Mouse (Mus musculus): ENCODE data around the gene Kcnc3. TPM values are rescaled to one million over a fixed set of nuclear protein-coding genes. Genes with fewer than 3 reads are reported as not detected.

Kcnc3 gene
- polyA plus RNA-seq, 1 experiment = 47.9 TPM

GRCm38 (mm10) chr7:44594291-44594690, 3.8 kb downstream of the Kcnc3 start:
- peak in 1 of 2 experiments; percentile 75 for DNase-seq (ENCODE audit: extremely low spot score in 1 of 2, low spot score in 1 of 2)

- no peak for DNase-seq (ENCODE audit: extremely low spot score in 1 of 2, low spot score in 1 of 2)
Measured at GRCm38 (mm10) chr7:44595131-44595561, 4.7 kb downstream of the Kcnc3 start.

- DNase-seq (ENCODE audit: extremely low spot score in 1 of 2, low spot score in 1 of 2) = no peak
Measured at GRCm38 (mm10) chr7:44596051-44596450, 5.6 kb downstream of the Kcnc3 start.

- no peak for DNase-seq (ENCODE audit: extremely low spot score in 1 of 2, low spot score in 1 of 2)
Measured at GRCm38 (mm10) chr7:44596996-44597538, 6.6 kb downstream of the Kcnc3 start.

DNA sequence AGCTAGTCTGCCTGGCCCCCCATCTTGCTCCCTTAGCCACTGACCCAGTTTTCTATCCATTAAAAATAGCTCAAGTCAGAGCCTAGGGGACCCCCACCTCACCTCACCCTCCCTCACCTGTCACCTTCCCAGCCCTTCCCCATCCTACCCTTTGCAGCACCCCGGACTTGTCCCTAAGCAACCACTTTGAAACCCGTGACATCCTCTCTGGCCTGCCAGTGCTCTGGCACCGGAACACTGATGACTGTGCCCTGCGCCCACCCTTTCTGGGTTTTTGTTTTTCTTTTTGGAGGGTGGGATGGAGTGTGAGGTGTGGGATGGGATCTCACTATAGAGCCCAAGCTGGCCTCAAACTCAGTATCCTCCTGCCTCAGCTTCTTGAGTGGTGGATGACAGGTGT, 7.2 kb downstream of the Kcnc3 start:
- DNase-seq (ENCODE audit: extremely low spot score in 1 of 2, low spot score in 1 of 2) = no peak

- DNase-seq (ENCODE audit: extremely low spot score in 1 of 2, low spot score in 1 of 2) = no peak
Measured at GRCm38 (mm10) chr7:44598336-44598735, 7.9 kb downstream of the Kcnc3 start.

- no peak for DNase-seq (ENCODE audit: extremely low spot score in 1 of 2, low spot score in 1 of 2)
Measured at GRCm38 (mm10) chr7:44600691-44601262, 10.3 kb downstream of the Kcnc3 start.

GRCm38 (mm10) chr7:44601646-44602045, 11.2 kb downstream of the Kcnc3 start:
- DNase-seq (ENCODE audit: extremely low spot score in 1 of 2, low spot score in 1 of 2) = no peak

DNA sequence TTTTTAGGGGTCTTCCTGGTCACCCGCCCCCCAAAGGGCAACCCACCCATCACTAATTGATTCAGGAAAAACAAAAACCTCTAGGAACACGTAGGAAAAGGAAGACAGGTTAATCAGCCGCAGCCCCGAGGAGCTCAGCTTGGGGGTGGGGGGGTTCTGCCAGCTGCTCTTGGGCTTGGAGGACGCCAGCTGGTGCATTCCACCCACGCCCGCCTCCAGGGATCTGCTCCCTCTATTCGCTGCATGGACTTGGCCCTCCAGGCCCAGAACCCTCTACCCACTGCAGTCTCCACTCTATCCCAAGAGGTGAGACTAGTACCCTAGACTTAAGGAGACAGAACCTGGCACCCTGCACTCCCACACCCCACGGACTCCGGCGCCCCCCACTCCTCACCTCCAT, 12.0 kb downstream of the Kcnc3 start:
- DNase-seq (ENCODE audit: extremely low spot score in 1 of 2, low spot score in 1 of 2) = peak in 1 of 2 experiments; percentile 88

GRCm38 (mm10) chr7:44603186-44603855, 12.9 kb downstream of the Kcnc3 start:
- no peak for DNase-seq (ENCODE audit: extremely low spot score in 1 of 2, low spot score in 1 of 2)

DNA sequence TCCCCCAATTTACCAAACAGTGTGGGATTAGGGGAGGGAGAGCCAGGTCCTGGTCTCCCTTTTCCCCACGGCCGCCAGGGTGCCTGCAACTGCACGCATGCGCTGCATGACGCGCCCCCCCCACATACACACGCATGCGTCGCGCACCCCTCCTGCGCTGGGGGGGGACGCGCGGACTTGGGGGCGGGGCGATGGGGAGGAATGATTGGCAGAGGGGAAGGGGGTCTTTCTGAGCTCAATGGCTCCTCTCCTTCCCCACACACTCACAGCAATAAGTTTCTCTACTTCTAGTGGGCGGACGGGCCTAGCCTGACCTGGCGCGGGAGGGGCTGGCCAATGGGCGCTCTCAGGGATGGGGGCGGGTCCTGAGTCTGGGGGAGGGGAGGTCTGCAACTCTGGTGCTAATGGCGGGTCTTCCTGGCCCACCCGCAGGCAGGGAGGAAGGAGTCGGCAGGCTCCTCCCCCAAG, 13.7 kb downstream of the Kcnc3 start:
- no peak for DNase-seq (ENCODE audit: extremely low spot score in 1 of 2, low spot score in 1 of 2)

DNA sequence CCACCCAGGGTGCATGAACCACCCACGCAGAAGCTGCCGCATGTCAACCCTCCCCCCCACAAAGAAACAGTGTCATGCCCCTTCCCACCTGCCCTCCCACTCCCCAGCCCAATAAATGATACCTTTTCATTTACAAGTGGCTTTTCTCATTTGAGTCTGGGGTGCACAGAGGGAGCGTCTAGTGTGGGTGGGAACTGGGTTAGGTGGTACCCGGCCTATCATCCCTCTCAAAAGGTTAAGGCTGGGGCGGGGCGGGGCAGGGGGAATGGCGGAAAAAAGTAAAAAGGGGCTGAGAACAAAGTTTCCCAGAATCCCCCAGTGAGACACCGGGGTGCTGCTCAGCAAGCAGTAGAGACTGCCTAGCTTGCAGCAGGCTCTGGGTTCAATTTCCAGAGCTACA, 14.2 kb downstream of the Kcnc3 start:
- DNase-seq (ENCODE audit: extremely low spot score in 1 of 2, low spot score in 1 of 2) = no peak

DNA sequence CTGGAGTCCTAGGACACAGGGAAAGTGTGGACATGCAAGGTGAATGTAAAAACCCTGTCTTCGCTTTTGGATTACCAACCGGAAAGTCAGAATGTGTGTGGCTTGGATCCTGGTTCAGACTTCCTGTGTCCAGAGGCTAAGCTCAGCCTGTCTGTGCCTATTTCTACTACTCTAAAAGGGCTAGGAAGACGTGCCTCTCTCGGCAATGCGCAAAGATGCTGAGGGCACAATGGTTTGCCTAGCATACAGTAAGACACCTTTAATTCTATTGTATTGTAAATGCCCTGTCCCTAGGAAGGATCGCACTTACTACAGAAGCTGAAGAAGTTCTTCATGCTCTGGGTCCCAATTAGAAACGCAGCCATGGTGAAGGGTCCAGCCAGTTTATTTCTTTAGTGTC, 15.0 kb downstream of the Kcnc3 start:
- no peak for DNase-seq (ENCODE audit: extremely low spot score in 1 of 2, low spot score in 1 of 2)

DNA sequence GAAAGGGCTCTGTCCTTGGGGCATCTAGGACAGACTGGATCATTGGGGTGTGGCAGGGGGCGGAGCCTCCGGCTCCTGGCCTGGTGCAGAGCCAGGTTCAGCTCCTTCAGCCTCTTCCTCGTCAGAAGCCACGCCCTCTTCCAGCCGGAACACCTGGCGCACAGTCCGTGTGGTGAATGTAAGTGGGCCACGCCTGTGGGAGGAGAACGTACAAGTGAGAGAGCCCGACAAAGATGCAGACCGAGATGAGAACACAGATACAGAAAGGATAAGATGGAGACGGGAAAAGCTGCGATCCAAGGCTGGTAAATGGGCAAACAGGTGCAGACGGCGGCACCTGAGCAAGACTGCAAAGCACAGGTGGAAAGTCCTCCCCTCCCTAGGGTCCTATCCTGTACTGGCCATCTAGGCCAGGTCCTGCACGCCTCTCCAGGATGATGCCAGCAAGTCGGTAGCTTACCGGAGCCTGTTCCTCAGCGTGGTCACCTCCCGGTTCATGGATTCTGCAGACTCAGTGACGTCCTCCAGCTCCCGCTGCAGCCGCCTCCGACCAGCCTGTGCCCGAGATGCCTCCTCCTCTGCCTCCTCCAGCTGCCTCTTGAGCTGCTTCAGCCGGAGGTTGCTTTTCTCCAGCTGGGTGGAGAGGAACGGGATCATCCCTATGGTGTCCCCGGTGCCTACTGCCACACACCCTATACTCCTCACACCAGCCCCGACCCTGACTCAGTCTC, 15.9 kb downstream of the Kcnc3 start:
- DNase-seq (ENCODE audit: extremely low spot score in 1 of 2, low spot score in 1 of 2) = no peak

DNA sequence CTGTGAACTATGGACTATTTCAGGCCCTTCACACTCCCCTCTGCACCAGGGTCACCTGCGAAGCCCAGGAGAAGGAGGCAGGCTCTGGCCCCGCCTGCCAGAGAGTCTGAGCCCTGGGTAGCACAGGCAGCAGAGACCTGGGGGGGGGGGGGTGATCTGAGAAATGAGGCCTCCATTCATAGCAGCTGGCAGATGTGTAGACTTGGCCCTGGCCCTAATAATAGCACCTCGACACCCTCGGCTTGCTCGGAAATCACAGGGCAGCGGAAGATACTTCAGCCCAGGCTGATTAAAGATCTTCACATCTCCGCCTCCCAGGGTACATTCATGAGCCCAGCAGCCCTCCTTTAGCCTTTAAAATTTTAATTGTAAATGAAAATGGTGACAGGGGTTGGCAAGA, 21.7 kb downstream of the Kcnc3 start:
- DNase-seq (ENCODE audit: extremely low spot score in 1 of 2, low spot score in 1 of 2) = no peak

DNA sequence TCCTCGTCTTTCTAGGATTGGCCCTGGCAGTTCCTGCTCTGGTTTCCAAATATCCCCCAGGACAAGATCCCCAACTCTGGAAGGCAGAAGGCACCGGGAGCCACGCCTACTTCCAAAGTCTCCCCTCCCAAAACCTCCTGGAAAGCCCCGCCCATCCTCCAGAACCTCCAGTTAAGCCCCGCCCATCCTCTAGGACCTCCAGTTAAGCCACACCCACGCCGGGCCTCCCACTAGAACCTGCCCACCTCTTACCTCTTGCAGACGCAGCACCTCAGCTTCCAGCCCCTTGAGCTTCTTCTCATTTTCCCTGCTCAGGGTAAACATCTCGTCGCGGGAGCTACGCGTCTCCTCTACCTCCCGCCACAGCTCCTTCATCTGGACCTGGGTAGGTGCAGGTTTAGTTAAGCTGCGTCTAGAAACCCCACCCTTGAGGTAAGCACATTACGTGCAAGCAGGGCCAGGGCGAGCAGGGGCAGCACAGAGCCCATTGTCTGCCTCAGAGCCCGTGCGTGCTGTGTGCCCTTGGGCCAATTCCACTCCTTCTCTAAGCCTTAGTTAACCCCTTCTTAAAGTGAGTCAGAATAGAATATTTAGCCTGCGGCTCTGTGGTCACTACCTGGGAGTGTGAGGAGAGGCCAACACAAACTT, 23.7 kb downstream of the Kcnc3 start:
- no peak for DNase-seq (ENCODE audit: extremely low spot score in 1 of 2, low spot score in 1 of 2)

- DNase-seq (ENCODE audit: extremely low spot score in 1 of 2, low spot score in 1 of 2) = no peak
Measured at GRCm38 (mm10) chr7:44615309-44615708, 24.8 kb downstream of the Kcnc3 start.

GRCm38 (mm10) chr7:44615987-44616386, 25.5 kb downstream of the Kcnc3 start:
- no peak for DNase-seq (ENCODE audit: extremely low spot score in 1 of 2, low spot score in 1 of 2)

GRCm38 (mm10) chr7:44617059-44617458, 26.6 kb downstream of the Kcnc3 start:
- DNase-seq (ENCODE audit: extremely low spot score in 1 of 2, low spot score in 1 of 2) = no peak

GRCm38 (mm10) chr7:44623714-44624542, 33.5 kb downstream of the Kcnc3 start:
- DNase-seq (ENCODE audit: extremely low spot score in 1 of 2, low spot score in 1 of 2) = no peak
